Mouse (Mus musculus) kidney, adult 2 months (tissue): ENCODE results near the gene Gm17190.

Experiments
- CTCF ChIP-seq: fragments of 200-500 bp; conservative IDR thresholded peaks from 2 replicates; pipeline ENCODE4 v1.5.1; 2011; ENCODE audit warnings: low read depth, mild to moderate bottlenecking, control low read depth, low read length, moderate library complexity, mixed read lengths; ENCODE audit not compliant: insufficient read depth, insufficient read length
- POLR2A ChIP-seq: fragments of 200-500 bp; IDR thresholded peaks from one replicate; pipeline ENCODE4 v1.6.1; 2011; ENCODE audit warnings: low read depth, low read length, control low read depth

DNA sequence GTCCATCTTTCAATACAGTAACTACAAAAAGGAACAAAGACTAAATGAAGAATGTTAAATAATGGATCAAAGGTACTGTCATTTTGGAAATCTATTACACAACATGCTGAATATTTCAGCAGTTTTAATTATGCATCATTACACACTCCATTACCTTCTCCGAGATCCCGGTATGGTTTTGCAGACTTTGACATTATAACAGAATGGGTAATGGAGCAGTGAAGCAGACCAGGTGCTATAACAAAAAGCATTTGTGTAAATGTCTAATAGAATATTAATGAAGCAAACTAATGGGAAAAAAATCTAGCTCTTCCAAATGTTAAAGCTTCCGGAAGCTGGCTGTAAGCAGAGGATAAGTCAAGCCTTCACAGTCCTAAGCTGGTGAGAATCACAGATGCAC is 28.9 kb downstream of the Gm17190 start:
- TF ChIP-seq POLR2A (no peak), CTCF (no peak)
